Mouse (Mus musculus) liver, embryonic 14.5 days (tissue): ENCODE data around the gene Zbtb11. TPM values are rescaled to one million over a fixed set of nuclear protein-coding genes. Genes with fewer than 3 reads are reported as not detected.

Source experiments
- ATAC-seq: fragments of 200-750 bp; cut with Nextera tagmentation; 2 replicates; pipeline ENCODE4 v1.8.0; 2017; ENCODE audit warnings: moderate number of reproducible peaks, mild to moderate bottlenecking, moderate library complexity; ENCODE audit not compliant: insufficient read depth
- DNase-seq, 3 experiments: peaks; one replicate each; pipeline ENCODE4 v3.0.0-alpha.2; 2012 to 2013; ENCODE audit warnings: low read depth in 3 of 3, low spot score in 3 of 3
- H3K27ac ChIP-seq: fragments of 300-500 bp; sonication (generic); 2 replicates; pipeline ENCODE4 v1.5.1; 2014; ENCODE audit warnings: moderate library complexity, mild to moderate bottlenecking, control low read depth, inconsistent platforms
- H3K27me3 ChIP-seq: fragments of 300-500 bp; sonication (generic); 2 replicates; pipeline ENCODE4 v1.6.1; 2014; ENCODE audit warnings: mild to moderate bottlenecking, low read length, moderate library complexity; ENCODE audit not compliant: control insufficient read depth, insufficient read depth
- H3K36me3 ChIP-seq: fragments of 300-500 bp; sonication (generic); replicated peaks from 2 replicates; pipeline ENCODE4 v1.6.1; 2014; ENCODE audit warnings: low read depth; ENCODE audit not compliant: control insufficient read depth, insufficient read depth
- H3K4me1 ChIP-seq, 2 experiments: fragments of 200-500 bp in 1 of 2; fragments of 300-500 bp in 1 of 2; sonication (generic) in 1 of 2; replicated peaks; 2 replicates each; pipeline ENCODE4 v1.6.1; 2012 to 2014; ENCODE audit warnings: antibody characterized with exemption in 1 of 2, inconsistent platforms in 1 of 2, low read length in 1 of 2; ENCODE audit not compliant: control insufficient read depth in 2 of 2, insufficient read depth in 2 of 2
- H3K4me2 ChIP-seq: fragments of 300-500 bp; sonication (generic); 2 replicates; pipeline ENCODE4 v1.6.1; 2014; ENCODE audit warnings: low read depth, mild to moderate bottlenecking, control low read depth, moderate library complexity
- H3K4me3 ChIP-seq, 2 experiments: fragments of 200-500 bp in 1 of 2; fragments of 300-500 bp in 1 of 2; sonication (generic) in 1 of 2; 2 replicates each; pipeline ENCODE4 v1.5.1; 2012 to 2014; ENCODE audit warnings: low read depth in 2 of 2, low read length in 2 of 2, mild to moderate bottlenecking in 2 of 2, control low read depth in 1 of 2, inconsistent platforms in 1 of 2, moderate library complexity in 1 of 2; ENCODE audit not compliant: insufficient read depth in 1 of 2
- H3K9ac ChIP-seq: fragments of 300-500 bp; sonication (generic); replicated peaks from 2 replicates; pipeline ENCODE4 v1.6.1; 2014; ENCODE audit warnings: mild to moderate bottlenecking, control low read depth, moderate library complexity
- H3K9me3 ChIP-seq: fragments of 300-500 bp; sonication (generic); 2 replicates; pipeline ENCODE4 v1.6.1; 2016; ENCODE audit warnings: low read length, mixed read lengths; ENCODE audit not compliant: control insufficient read depth
- CTCF ChIP-seq: IDR thresholded peaks from 2 replicates; pipeline ENCODE4 v1.5.1; 2016; ENCODE audit warnings: antibody characterized with exemption, low read depth, control low read depth
- EP300 ChIP-seq: IDR thresholded peaks from 2 replicates; pipeline ENCODE4 v1.6.1; 2016; ENCODE audit warnings: antibody characterized with exemption, low read depth
- WGBS: fragments of 180-500 bp; shearing (Covaris S2); extraction: QIAGEN DNeasy Blood & Tissue Kit; methylation state at CpG from one replicate; pipeline ENCODE4 v1.1.7; 2014; ENCODE audit not compliant: insufficient replicate concordance; 5-methylcytosine and 5-hydroxymethylcytosine counted together
- polyA plus RNA-seq, 2 experiments: library from polyadenylated mRNA; depleted of rRNA in 1 of 2; stranded (reverse) in 1 of 2; unstranded in 1 of 2; fragments of >200 nt; fragmentation: Nextera tagmentation in 1 of 2; extraction: Ambion mirVana in 1 of 2; gene quantifications; 2 replicates each; pipeline versions ENCODE4 v1.2.1 to v1.2.3; 2012 to 2014

The Zbtb11 gene
- polyA plus RNA-seq, 2 experiments, result 5.1 to 8.4 TPM

GRCm38 (mm10) chr16:55990311-55990710, 16.6 kb downstream of the Zbtb11 start:
- H3K4me2 ChIP-seq, result no peak overlapping the region
- H3K4me1 ChIP-seq, result no peaks in the 10 kb centered on the region
- H3K36me3 ChIP-seq, result peaks cover 46% of the 10 kb centered on the region
- H3K4me3 ChIP-seq, result no peak overlapping the region
- ATAC-seq, result no peak
- H3K9ac ChIP-seq, result no peak overlapping the region
- 76% methylated on average over 4 of the region's 4 CpGs for WGBS
- no peak for TF ChIP-seq EP300
- TF ChIP-seq CTCF, result no peak
- H3K9me3 ChIP-seq, result no peaks in the 10 kb centered on the region
- no peak for DNase-seq
- H3K27me3 ChIP-seq, result no peaks in the 10 kb centered on the region
- H3K27ac ChIP-seq, result no peak overlapping the region

- no peak for DNase-seq
- H3K36me3 ChIP-seq, result peaks cover 50% of the 10 kb centered on the region
- WGBS, result 77% methylated on average over 2 of the region's 2 CpGs
- H3K27me3 ChIP-seq, result no peaks in the 10 kb centered on the region
- H3K4me2 ChIP-seq, result no peak overlapping the region
- H3K4me3 ChIP-seq, result no peak overlapping the region
- no peaks in the 10 kb centered on the region for H3K9me3 ChIP-seq
- no peak overlapping the region for H3K27ac ChIP-seq
- no peak for ATAC-seq
- TF ChIP-seq EP300, result no peak
- H3K4me1 ChIP-seq, result no peaks in the 10 kb centered on the region
- H3K9ac ChIP-seq, result no peak overlapping the region
Observed at GRCm38 (mm10) chr16:55994235-55994634, 20.6 kb downstream of the Zbtb11 start.

- Histone ChIP-seq H3K9me3 (no peaks in the 10 kb centered on the region), H3K9ac (no peak overlapping the region), H3K4me2 (no peak overlapping the region), H3K27me3 (no peaks in the 10 kb centered on the region), H3K36me3 (peaks cover 53% of the 10 kb centered on the region), H3K4me3 (no peak overlapping the region), H3K27ac (no peak overlapping the region), H3K4me1 (no peaks in the 10 kb centered on the region)
- no peak for TF ChIP-seq EP300
- no peak for TF ChIP-seq CTCF
- ATAC-seq (no peak), DNase-seq (no peak)
- 88% methylated on average over 11 of the region's 11 CpGs for WGBS
Observed at GRCm38 (mm10) chr16:56006798-56007197, 33.1 kb downstream of the Zbtb11 start.

- H3K36me3 ChIP-seq, result peaks cover 43% of the 10 kb centered on the region
- 72% methylated on average over 1 of the region's 1 CpGs for WGBS
- no peak for ATAC-seq
Observed at GRCm38 (mm10) chr16:56008862-56009261, 35.2 kb downstream of the Zbtb11 start.

GRCm38 (mm10) chr16:56012789-56013743, 39.4 kb downstream of the Zbtb11 start:
- H3K36me3 ChIP-seq, result peaks cover 32% of the 10 kb centered on the region
- TF ChIP-seq EP300, result no peak
- TF ChIP-seq CTCF, result 0 out of 2 replicates have a peak, but pooled peaks have one; percentile 9
- H3K27ac ChIP-seq, result no peak overlapping the region
- no peaks in the 10 kb centered on the region for H3K27me3 ChIP-seq
- no peaks in the 10 kb centered on the region for H3K9me3 ChIP-seq
- no peaks in the 10 kb centered on the region for H3K4me1 ChIP-seq
- H3K4me3 ChIP-seq, result no peak overlapping the region
- peak; percentile 37 for ATAC-seq
- H3K4me2 ChIP-seq, result no peak overlapping the region
- WGBS, result 81% methylated on average over 10 of the region's 10 CpGs
- no peak for DNase-seq
- no peak overlapping the region for H3K9ac ChIP-seq

More at GRCm38 (mm10) chr16:56008862-56009261, 35.2 kb downstream of the Zbtb11 start:
- TF ChIP-seq EP300, result no peak
- TF ChIP-seq CTCF, result no peak
- no peak overlapping the region for H3K4me3 ChIP-seq
- no peak overlapping the region for H3K27ac ChIP-seq
- H3K9me3 ChIP-seq, result no peaks in the 10 kb centered on the region
- H3K9ac ChIP-seq, result no peak overlapping the region
- H3K4me1 ChIP-seq, result no peaks in the 10 kb centered on the region
- DNase-seq, result no peak
- no peaks in the 10 kb centered on the region for H3K27me3 ChIP-seq
- H3K4me2 ChIP-seq, result no peak overlapping the region
